Mouse (Mus musculus) kidney, adult 9 months (tissue): ENCODE measurements at regions not wholly inside any gene's neighbourhood (a gene's known extent, or its start where the extent isn't known, plus 50 kb on each side); places are given as distances from the start of the nearest gene placed in this dataset.
A peak's percentile ranks its signal among the peaks of the same experiment; 100 is the strongest.

Experiments used
- DNase-seq: peaks from one replicate; pipeline ENCODE4 v3.0.0; 2022

- DNase-seq: no peak
These were observed 60.6 kb upstream of the Kras start for GRCm38 (mm10) chr6:145310601-145311000.

GRCm38 (mm10) chr6:145309025-145309424, 59.0 kb upstream of the Kras start:
- no peak for DNase-seq

GRCm38 (mm10) chr6:145307237-145307636, 57.2 kb upstream of the Kras start:
- DNase-seq: peak; percentile 7

- peak; percentile 11 for DNase-seq
These were observed 56.5 kb upstream of the Kras start for GRCm38 (mm10) chr6:145306331-145307124.

GRCm38 (mm10) chr6:145305669-145306068, 55.6 kb upstream of the Kras start:
- DNase-seq: no peak

- DNase-seq: peak; percentile 48
These were observed 53.6 kb upstream of the Kras start for GRCm38 (mm10) chr6:145303641-145304070.

- DNase-seq: no peak
These were observed 53.0 kb upstream of the Kras start for GRCm38 (mm10) chr6:145302907-145303640.

GRCm38 (mm10) chr6:145302105-145302504, 52.1 kb upstream of the Kras start:
- no peak for DNase-seq

GRCm38 (mm10) chr6:145300266-145300858, 50.3 kb upstream of the Kras start:
- DNase-seq: no peak
